Mouse (Mus musculus) G1E (cell line): Measurements from ENCODE around the gene Iqsec3.

ENCODE experiments used
- CTCF ChIP-seq: IDR thresholded peaks from 2 replicates; pipeline ENCODE4 v1.5.1; 2012; ENCODE audit warnings: low read depth, low read length, inconsistent platforms, mixed read lengths
- GATA1 ChIP-seq: IDR thresholded peaks from 2 replicates; pipeline ENCODE4 v1.6.1; 2012; ENCODE audit warnings: borderline replicate concordance, low read length, inconsistent platforms, mixed read lengths
- GATA2 ChIP-seq: IDR thresholded peaks from 2 replicates; pipeline ENCODE4 v1.6.1; 2012; ENCODE audit warnings: low read depth, low read length, inconsistent platforms, borderline replicate concordance

DNA sequence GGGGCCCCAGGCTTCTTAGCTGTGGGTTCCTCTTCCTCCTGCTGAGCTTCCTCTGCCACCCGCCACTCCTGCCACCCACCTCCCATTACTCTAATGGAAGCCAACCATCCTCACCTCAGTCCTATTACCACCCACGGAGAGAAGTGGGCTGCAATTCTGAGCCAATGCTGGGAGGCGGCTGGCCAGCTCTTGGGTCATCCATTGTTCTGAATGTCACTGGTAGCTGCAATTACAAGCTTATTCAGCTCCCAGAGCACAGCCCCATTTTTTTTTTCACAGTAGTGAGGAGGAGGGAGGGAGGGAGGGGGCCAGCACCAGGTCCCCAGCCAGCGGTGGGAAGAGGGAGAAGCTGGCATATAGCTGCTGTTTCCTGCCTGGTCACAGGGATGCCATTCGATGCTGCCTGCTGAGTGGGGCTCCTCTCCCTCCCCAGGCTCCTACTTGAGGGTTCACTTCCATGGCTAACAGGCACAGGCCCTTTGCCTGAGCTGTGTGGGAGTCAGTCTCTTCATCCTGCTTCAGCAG lies 32.7 kb downstream of the Iqsec3 start:
- TF ChIP-seq CTCF (no peak), GATA1 (no peak), GATA2 (no peak)
